Mouse (Mus musculus) forebrain, embryonic 10.5 days (tissue): ENCODE results near the gene Zfp385b. TPM values are rescaled to one million over a fixed set of nuclear protein-coding genes. Genes with fewer than 3 reads are reported as not detected.

Source experiments
- DNase-seq: peaks from one replicate; pipeline ENCODE4 v3.0.0-alpha.2; 2017; ENCODE audit warnings: low spot score; ENCODE audit errors: extremely low spot score
- H3K27ac ChIP-seq: fragments of 300-500 bp; sonication (generic); 2 replicates; pipeline ENCODE4 v1.5.1; 2016; ENCODE audit warnings: mild to moderate bottlenecking
- H3K27me3 ChIP-seq: fragments of 300-500 bp; sonication (generic); 2 replicates; pipeline ENCODE4 v1.6.1; 2016; ENCODE audit warnings: mild to moderate bottlenecking; ENCODE audit not compliant: poor library complexity, severe bottlenecking
- H3K36me3 ChIP-seq: fragments of 300-500 bp; sonication (generic); replicated peaks from 2 replicates; pipeline ENCODE4 v1.6.1; 2016; ENCODE audit warnings: mild to moderate bottlenecking, moderate library complexity
- H3K4me1 ChIP-seq: fragments of 300-500 bp; sonication (generic); 2 replicates; pipeline ENCODE4 v1.6.1; 2016
- H3K4me3 ChIP-seq: fragments of 300-500 bp; sonication (generic); 2 replicates; pipeline ENCODE4 v1.5.1; 2016; ENCODE audit warnings: mild to moderate bottlenecking, moderate library complexity
- H3K9me3 ChIP-seq: fragments of 300-500 bp; sonication (generic); 2 replicates; pipeline ENCODE4 v1.6.1; 2016; ENCODE audit warnings: mild to moderate bottlenecking, moderate library complexity
- WGBS: fragments of 180-500 bp; shearing (Covaris S2); methylation state at CpG from one replicate; pipeline ENCODE4 v1.1.7; 2016; 5-methylcytosine and 5-hydroxymethylcytosine counted together
- polyA plus RNA-seq: library from polyadenylated mRNA; unstranded; fragments of >200 nt; fragmentation: Nextera tagmentation; extraction: Ambion mirVana; gene quantifications from 2 replicates; pipeline ENCODE4 v1.2.1, GENCODE M21; 2016

Gene Zfp385b
- polyA plus RNA-seq, 1 experiment from 2014 or later: 0.72 TPM

DNA sequence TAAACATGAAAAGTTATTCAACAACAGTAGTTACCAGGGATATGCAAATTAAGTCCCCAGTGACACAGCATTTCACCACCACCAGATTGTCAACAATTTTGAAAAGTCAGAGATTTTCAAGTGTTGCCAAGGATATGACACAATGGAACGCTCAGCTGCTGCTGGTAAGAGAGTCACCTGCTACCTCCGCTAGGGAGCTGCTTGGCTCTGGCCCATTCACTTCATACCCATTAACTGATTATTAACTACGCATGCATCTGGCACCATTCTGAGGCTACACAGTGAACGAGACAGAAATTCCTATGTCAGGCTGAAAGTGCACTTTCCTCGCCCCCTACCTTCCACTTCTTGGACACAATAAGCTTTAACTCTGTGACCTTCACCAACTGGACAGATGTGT is 137.7 kb downstream of the Zfp385b start:
- no peaks in the 10 kb centered on the region for H3K36me3 ChIP-seq
- 0 out of 2 replicates have a peak, but pooled peaks cover 4% of the 10 kb centered on the region for H3K4me1 ChIP-seq
- H3K4me3 ChIP-seq: no peak overlapping the region
- no peak overlapping the region for H3K27ac ChIP-seq
- no peaks in the 10 kb centered on the region for H3K27me3 ChIP-seq
- no peaks in the 10 kb centered on the region for H3K9me3 ChIP-seq
- WGBS: 77% methylated on average over 5 of the region's 5 CpGs
- DNase-seq: no peak

DNA sequence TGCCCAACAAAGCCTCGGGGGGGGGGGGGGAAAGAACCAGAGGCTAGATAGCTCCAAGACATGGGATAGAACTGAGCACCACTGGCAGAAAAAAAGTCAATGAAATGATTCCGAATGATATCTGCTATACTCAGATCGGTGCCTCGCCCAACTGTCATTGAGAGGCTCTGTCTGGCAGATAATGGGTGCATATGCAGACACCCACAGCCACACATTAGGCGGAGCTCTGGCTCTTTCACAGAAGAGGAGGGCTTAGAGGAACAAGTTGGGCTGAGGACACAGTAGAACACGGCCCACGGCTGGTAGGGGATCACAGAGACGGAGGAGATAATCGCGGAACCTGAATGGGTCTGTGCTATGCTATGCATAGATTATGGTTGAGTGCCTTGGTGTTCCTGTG is 145.7 kb downstream of the Zfp385b start:
- H3K4me1 ChIP-seq: no peaks in the 10 kb centered on the region; the same call in 1 of the 2 replicates
- 92% methylated on average over 10 of the region's 10 CpGs for WGBS
- no peak for DNase-seq
- no peak overlapping the region for H3K27ac ChIP-seq
- no peaks in the 10 kb centered on the region for H3K27me3 ChIP-seq
- no peak overlapping the region for H3K4me3 ChIP-seq
- no peaks in the 10 kb centered on the region for H3K36me3 ChIP-seq
- H3K9me3 ChIP-seq: no peaks in the 10 kb centered on the region

DNA sequence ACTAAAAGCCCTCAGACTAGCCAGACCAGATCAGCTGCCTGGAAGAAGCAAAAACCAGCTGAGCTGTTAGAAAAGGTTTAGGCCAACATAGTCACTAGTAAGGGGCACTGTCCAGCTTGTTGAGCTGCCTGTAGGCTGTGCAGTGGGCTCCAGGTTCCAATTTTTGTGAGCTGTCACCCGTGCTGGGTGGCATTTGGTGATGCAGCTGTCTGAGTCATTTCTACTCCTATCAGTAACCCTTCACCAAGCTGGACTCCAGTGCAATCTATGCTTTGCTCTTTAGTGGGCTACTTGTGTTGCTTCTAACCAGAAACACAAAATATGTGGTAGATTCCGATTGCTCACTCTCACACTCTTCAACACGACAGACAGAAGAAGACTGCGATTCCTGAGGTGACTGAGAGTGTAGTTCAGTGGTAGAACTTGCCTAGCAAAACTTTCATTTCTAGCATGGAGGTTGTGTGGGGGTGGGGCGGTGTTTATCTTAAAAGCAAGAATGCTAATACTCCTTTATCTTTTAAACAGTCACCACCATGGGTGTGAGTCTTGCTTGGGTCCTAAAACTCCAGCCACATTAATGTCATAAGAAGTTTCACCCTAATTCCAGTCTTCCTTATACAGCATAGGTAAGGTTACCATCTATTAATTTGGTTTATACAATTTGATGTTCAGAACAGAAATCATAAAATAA is 147.1 kb downstream of the Zfp385b start:
- WGBS: 93% methylated on average over 5 of the region's 5 CpGs
- Histone ChIP-seq H3K36me3 (no peaks in the 10 kb centered on the region), H3K4me3 (no peak overlapping the region), H3K4me1 (no peaks in the 10 kb centered on the region; the same call in 1 of the 2 replicates), H3K9me3 (no peaks in the 10 kb centered on the region), H3K27ac (no peak overlapping the region), H3K27me3 (no peaks in the 10 kb centered on the region)
- DNase-seq: no peak

GRCm38 (mm10) chr2:77662171-77662570 is 157.3 kb downstream of the Zfp385b start:
- H3K9me3 ChIP-seq: no peaks in the 10 kb centered on the region
- H3K27me3 ChIP-seq: no peaks in the 10 kb centered on the region
- no peaks in the 10 kb centered on the region for H3K4me1 ChIP-seq
- H3K27ac ChIP-seq: no peak overlapping the region
- 87% methylated on average over 5 of the region's 5 CpGs for WGBS
- H3K36me3 ChIP-seq: no peaks in the 10 kb centered on the region
- H3K4me3 ChIP-seq: no peak overlapping the region
- DNase-seq: no peak

DNA sequence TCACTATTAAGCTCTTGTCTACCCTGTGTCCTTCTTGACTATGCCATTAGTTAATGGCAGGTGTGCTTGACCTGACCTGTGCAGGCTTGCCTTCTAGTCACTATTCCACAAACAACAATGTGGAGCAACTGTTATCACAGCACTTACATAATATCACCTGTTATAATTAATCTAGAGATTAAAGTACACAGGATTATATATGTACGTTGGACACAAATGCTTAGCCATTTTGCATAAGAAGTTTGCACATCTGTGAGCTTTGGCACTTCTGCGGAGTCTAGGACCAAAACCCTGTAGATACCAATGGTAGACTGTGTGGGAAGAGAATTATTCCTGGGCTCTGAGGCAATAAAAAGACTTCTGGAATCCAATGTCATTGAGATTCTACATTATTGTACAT is 165.8 kb downstream of the Zfp385b start:
- H3K36me3 ChIP-seq: no peaks in the 10 kb centered on the region
- H3K27ac ChIP-seq: no peak overlapping the region
- WGBS: 93% methylated on average over 2 of the region's 2 CpGs
- no peak overlapping the region for H3K4me3 ChIP-seq
- no peak for DNase-seq
- H3K4me1 ChIP-seq: no peaks in the 10 kb centered on the region
- H3K27me3 ChIP-seq: no peaks in the 10 kb centered on the region
- no peaks in the 10 kb centered on the region for H3K9me3 ChIP-seq

GRCm38 (mm10) chr2:77641521-77642170 is 177.8 kb downstream of the Zfp385b start:
- Histone ChIP-seq H3K9me3 (no peaks in the 10 kb centered on the region), H3K27me3 (no peaks in the 10 kb centered on the region), H3K4me1 (no peaks in the 10 kb centered on the region), H3K27ac (no peak overlapping the region), H3K4me3 (no peak overlapping the region), H3K36me3 (no peaks in the 10 kb centered on the region)
- 91% methylated on average over 8 of the region's 8 CpGs for WGBS
- no peak for DNase-seq

GRCm38 (mm10) chr2:77639993-77640392 is 179.4 kb downstream of the Zfp385b start:
- Histone ChIP-seq H3K4me3 (no peak overlapping the region), H3K27me3 (no peaks in the 10 kb centered on the region), H3K36me3 (no peaks in the 10 kb centered on the region), H3K9me3 (no peaks in the 10 kb centered on the region), H3K27ac (no peak overlapping the region), H3K4me1 (no peaks in the 10 kb centered on the region)
- no peak for DNase-seq
- 91% methylated on average over 5 of the region's 5 CpGs for WGBS

- Histone ChIP-seq H3K4me1 (no peaks in the 10 kb centered on the region), H3K27me3 (no peaks in the 10 kb centered on the region), H3K4me3 (no peak overlapping the region), H3K27ac (no peak overlapping the region), H3K36me3 (no peaks in the 10 kb centered on the region), H3K9me3 (no peaks in the 10 kb centered on the region)
- DNase-seq: no peak
- WGBS: 88% methylated on average over 3 of the region's 3 CpGs
Observed at GRCm38 (mm10) chr2:77631606-77632005, 187.8 kb downstream of the Zfp385b start.

DNA sequence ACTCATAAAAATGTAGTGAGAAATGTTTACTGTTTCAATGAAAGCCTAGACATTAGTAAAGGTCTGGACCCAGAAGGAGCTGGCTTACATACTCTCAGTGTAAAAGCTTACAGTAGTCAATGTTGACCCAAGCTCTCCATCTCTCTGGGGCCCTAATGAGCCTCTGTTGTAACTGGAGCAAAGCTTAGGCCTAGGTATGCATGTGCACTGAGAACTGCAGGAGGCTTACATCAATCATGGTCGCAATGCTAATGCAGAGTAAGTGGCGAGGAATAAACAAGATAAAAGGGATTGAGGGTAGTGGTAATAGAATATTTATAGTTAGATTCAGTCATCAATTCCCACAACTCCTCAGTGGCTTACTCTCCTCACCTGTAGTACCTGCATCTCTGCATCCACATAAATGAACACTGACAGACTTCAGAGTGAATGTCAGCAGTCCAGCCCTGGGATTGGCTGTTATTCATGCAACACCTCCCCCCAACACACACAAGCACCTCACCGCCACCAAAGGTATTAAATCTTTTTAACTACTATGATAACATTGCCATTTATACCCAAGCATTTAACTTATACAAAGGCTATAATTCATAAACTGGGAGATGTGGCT is 191.7 kb downstream of the Zfp385b start:
- Histone ChIP-seq H3K4me1 (no peaks in the 10 kb centered on the region), H3K27ac (no peak overlapping the region), H3K27me3 (no peaks in the 10 kb centered on the region), H3K4me3 (no peak overlapping the region), H3K9me3 (no peaks in the 10 kb centered on the region), H3K36me3 (no peaks in the 10 kb centered on the region)
- WGBS: 91% methylated on average over 3 of the region's 3 CpGs
- no peak for DNase-seq

DNA sequence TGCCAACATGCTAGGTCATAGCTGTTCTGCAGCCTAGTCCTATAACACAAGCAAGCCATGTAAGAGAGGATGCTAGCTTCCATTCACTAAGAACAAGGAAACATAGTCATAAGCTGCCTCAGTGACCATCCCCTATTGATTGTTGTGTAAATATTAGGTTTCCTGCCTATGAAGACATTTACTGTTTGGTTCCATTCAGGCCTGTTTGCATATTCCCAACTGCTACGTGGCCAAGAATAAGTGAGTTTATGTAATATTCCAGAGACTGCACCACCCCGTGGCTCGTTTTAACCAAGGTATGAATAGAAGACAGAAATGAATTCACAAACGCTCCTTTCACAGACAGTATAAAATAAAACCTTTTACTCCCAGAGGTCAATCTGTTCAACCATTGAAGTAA is 200.8 kb downstream of the Zfp385b start:
- Histone ChIP-seq H3K27ac (no peak overlapping the region), H3K27me3 (no peaks in the 10 kb centered on the region), H3K36me3 (no peaks in the 10 kb centered on the region), H3K9me3 (no peaks in the 10 kb centered on the region), H3K4me1 (no peaks in the 10 kb centered on the region), H3K4me3 (no peak overlapping the region)
- no peak for DNase-seq
- WGBS: 90% methylated on average over 4 of the region's 4 CpGs

- no peak overlapping the region for H3K27ac ChIP-seq
- no peaks in the 10 kb centered on the region for H3K9me3 ChIP-seq
- no peaks in the 10 kb centered on the region for H3K36me3 ChIP-seq
- 87% methylated on average over 7 of the region's 7 CpGs for WGBS
- H3K4me3 ChIP-seq: no peak overlapping the region
- H3K27me3 ChIP-seq: no peaks in the 10 kb centered on the region
- DNase-seq: no peak
- H3K4me1 ChIP-seq: no peaks in the 10 kb centered on the region
Observed at GRCm38 (mm10) chr2:77610303-77610991, 209.0 kb downstream of the Zfp385b start.

DNA sequence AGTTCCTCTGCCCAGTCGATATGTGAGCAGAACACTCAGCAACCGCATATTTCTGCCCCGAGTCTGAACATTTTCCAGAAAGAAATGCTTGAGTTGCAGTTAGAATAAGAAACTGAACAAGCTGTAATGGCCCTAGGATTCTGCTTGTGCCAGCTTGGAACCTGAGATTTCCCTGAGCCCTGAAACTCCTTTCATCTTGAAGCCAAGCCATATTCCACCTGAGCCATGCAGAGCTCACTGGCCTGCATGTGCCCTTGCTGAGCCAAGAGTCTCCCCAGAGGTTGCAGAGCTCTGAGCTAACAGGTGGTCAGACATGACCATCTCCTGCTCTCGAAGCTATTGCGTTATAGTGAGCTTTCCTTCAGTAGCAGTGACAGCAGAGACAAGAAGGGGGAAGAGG is 210.0 kb downstream of the Zfp385b start:
- no peak for DNase-seq
- 89% methylated on average over 5 of the region's 5 CpGs for WGBS
- Histone ChIP-seq H3K27ac (no peak overlapping the region), H3K4me1 (no peaks in the 10 kb centered on the region), H3K9me3 (no peaks in the 10 kb centered on the region), H3K27me3 (no peaks in the 10 kb centered on the region), H3K4me3 (no peak overlapping the region), H3K36me3 (no peaks in the 10 kb centered on the region)

GRCm38 (mm10) chr2:77608666-77609065 is 210.8 kb downstream of the Zfp385b start:
- H3K4me1 ChIP-seq: no peaks in the 10 kb centered on the region
- H3K27me3 ChIP-seq: no peaks in the 10 kb centered on the region
- H3K9me3 ChIP-seq: no peaks in the 10 kb centered on the region
- H3K4me3 ChIP-seq: no peak overlapping the region
- no peaks in the 10 kb centered on the region for H3K36me3 ChIP-seq
- WGBS: 74% methylated on average over 4 of the region's 4 CpGs
- DNase-seq: no peak
- H3K27ac ChIP-seq: no peak overlapping the region
